Mouse (Mus musculus): Measurements from ENCODE around the gene Raver2.
A peak's percentile ranks its signal among the peaks of the same experiment; 100 is the strongest.

The Raver2 gene

GRCm38 (mm10) chr4:101174916-101175625 is 106.3 kb downstream of the Raver2 start:
- no peak for DNase-seq (ENCODE audit: low spot score in 2 of 2)

- DNase-seq (ENCODE audit: low spot score in 2 of 2): no peak
Observed at GRCm38 (mm10) chr4:101176123-101176522, 107.3 kb downstream of the Raver2 start.

- DNase-seq (ENCODE audit: low spot score in 2 of 2): no peak
Observed at GRCm38 (mm10) chr4:101177796-101178195, 109.0 kb downstream of the Raver2 start.

GRCm38 (mm10) chr4:101179076-101179475 is 110.3 kb downstream of the Raver2 start:
- DNase-seq (ENCODE audit: low spot score in 2 of 2): no peak

- no peak for DNase-seq (ENCODE audit: low spot score in 2 of 2)
Observed at GRCm38 (mm10) chr4:101179836-101180235, 111.1 kb downstream of the Raver2 start.

GRCm38 (mm10) chr4:101180681-101181080 is 111.9 kb downstream of the Raver2 start:
- DNase-seq (ENCODE audit: low spot score in 2 of 2): no peak

GRCm38 (mm10) chr4:101182603-101183011 is 113.8 kb downstream of the Raver2 start:
- peak in 1 of 2 experiments; percentile 30 for DNase-seq (ENCODE audit: low spot score in 2 of 2)

GRCm38 (mm10) chr4:101185216-101185615 is 116.4 kb downstream of the Raver2 start:
- DNase-seq (ENCODE audit: low spot score in 2 of 2): no peak

- DNase-seq (ENCODE audit: low spot score in 2 of 2): no peak
Observed at GRCm38 (mm10) chr4:101186591-101186990, 117.8 kb downstream of the Raver2 start.

GRCm38 (mm10) chr4:101187381-101187780 is 118.6 kb downstream of the Raver2 start:
- DNase-seq (ENCODE audit: low spot score in 2 of 2): no peak

- no peak for DNase-seq (ENCODE audit: low spot score in 2 of 2)
Observed at GRCm38 (mm10) chr4:101192241-101192976, 123.6 kb downstream of the Raver2 start.

GRCm38 (mm10) chr4:101194170-101194569 is 125.4 kb downstream of the Raver2 start:
- no peak for DNase-seq (ENCODE audit: low spot score in 2 of 2)

- no peak for DNase-seq (ENCODE audit: low spot score in 2 of 2)
Observed at GRCm38 (mm10) chr4:101196407-101196806, 127.6 kb downstream of the Raver2 start.

- no peak for DNase-seq (ENCODE audit: low spot score in 2 of 2)
Observed at GRCm38 (mm10) chr4:101197421-101198170, 128.8 kb downstream of the Raver2 start.

- DNase-seq (ENCODE audit: low spot score in 2 of 2): peak; percentile 50 to 57
Observed at GRCm38 (mm10) chr4:101198333-101198732, 129.6 kb downstream of the Raver2 start.

- no peak for DNase-seq (ENCODE audit: low spot score in 2 of 2)
Observed at GRCm38 (mm10) chr4:101199433-101200081, 130.8 kb downstream of the Raver2 start.

Measured in frontal cortex, postnatal 36 days (tissue).